Mouse (Mus musculus) liver, embryonic 15.5 days (tissue): Measurements from ENCODE around the gene Sdk2. TPM values are rescaled to one million over a fixed set of nuclear protein-coding genes. Genes with fewer than 3 reads are reported as not detected.

Experiments used
- ATAC-seq: fragments of 200-750 bp; cut with Nextera tagmentation; 2 replicates; pipeline ENCODE4 v1.8.0; 2017; ENCODE audit warnings: moderate number of reproducible peaks, mild to moderate bottlenecking, moderate library complexity; ENCODE audit not compliant: insufficient read depth
- H3K27ac ChIP-seq: fragments of 300-500 bp; sonication (generic); replicated peaks from 2 replicates; pipeline ENCODE4 v1.5.1; 2015; ENCODE audit warnings: mild to moderate bottlenecking, inconsistent platforms
- H3K27me3 ChIP-seq: fragments of 300-500 bp; sonication (generic); 2 replicates; pipeline ENCODE4 v1.6.1; 2015; ENCODE audit warnings: mild to moderate bottlenecking, inconsistent platforms
- H3K36me3 ChIP-seq: fragments of 300-500 bp; sonication (generic); replicated peaks from 2 replicates; pipeline ENCODE4 v1.6.1; 2015; ENCODE audit warnings: moderate library complexity, mild to moderate bottlenecking, inconsistent platforms
- H3K4me1 ChIP-seq: fragments of 300-500 bp; sonication (generic); replicated peaks from 2 replicates; pipeline ENCODE4 v1.6.1; 2015; ENCODE audit warnings: inconsistent platforms
- H3K4me2 ChIP-seq: fragments of 300-500 bp; sonication (generic); 2 replicates; pipeline ENCODE4 v1.6.1; 2015; ENCODE audit warnings: moderate library complexity, mild to moderate bottlenecking, inconsistent platforms
- H3K4me3 ChIP-seq: fragments of 300-500 bp; sonication (generic); replicated peaks from 2 replicates; pipeline ENCODE4 v1.5.1; 2015; ENCODE audit warnings: mild to moderate bottlenecking, inconsistent platforms
- H3K9ac ChIP-seq: fragments of 300-500 bp; sonication (generic); 2 replicates; pipeline ENCODE4 v1.6.1; 2015; ENCODE audit warnings: moderate library complexity, mild to moderate bottlenecking, inconsistent platforms
- H3K9me3 ChIP-seq: fragments of 300-500 bp; sonication (generic); replicated peaks from 2 replicates; pipeline ENCODE4 v1.6.1; 2016; ENCODE audit warnings: inconsistent platforms
- WGBS: fragments of 180-500 bp; shearing (Covaris S2); methylation state at CpG from one replicate; pipeline ENCODE4 v1.1.7; 2015; ENCODE audit warnings: mixed read lengths; ENCODE audit not compliant: insufficient replicate concordance; 5-methylcytosine and 5-hydroxymethylcytosine counted together
- polyA plus RNA-seq: library from polyadenylated mRNA; unstranded; fragments of >200 nt; fragmentation: Nextera tagmentation; extraction: Ambion mirVana; gene quantifications from 2 replicates; pipeline ENCODE4 v1.2.1, GENCODE M21; 2015

The Sdk2 gene
- polyA plus RNA-seq, 1 experiment from 2014 or later, result 0.20 TPM

DNA sequence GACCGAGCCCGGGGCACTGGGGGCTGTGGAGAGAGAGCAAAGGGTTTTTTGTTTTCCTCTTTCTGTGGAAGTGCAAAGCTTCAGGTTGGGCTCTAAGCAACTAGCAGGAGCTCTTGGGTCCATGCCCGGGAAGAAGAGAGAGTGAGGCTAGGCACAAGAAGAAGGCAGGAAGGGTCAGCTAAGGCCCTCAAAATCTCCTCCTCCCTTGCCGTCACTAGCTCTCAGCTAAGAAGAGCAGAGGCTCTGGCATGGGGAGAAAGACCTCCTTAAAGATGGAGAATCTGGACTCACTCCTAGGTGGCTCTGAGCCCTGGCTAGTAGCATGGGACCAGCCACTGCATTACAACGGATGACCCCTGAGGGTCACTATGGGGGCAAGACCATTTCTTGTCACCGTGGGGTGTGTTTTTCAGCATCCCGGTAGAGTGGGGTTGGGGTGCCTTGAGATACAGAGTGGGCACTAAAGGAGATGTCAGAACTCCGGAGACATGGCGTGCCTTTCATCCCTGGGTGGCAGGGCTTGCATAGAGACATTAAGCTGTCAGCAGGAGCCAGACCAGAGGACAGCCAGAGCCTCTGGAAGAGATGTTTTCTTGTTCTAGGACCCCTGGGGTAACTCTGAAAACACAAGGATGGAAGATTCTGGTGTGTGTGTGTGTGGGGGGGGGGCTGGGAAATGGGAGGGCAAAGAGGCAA lies 260.3 kb downstream of the Sdk2 start:
- no peak overlapping the region for H3K4me3 ChIP-seq
- H3K36me3 ChIP-seq, result no peaks in the 10 kb centered on the region
- peaks cover 29% of the 10 kb centered on the region for H3K4me1 ChIP-seq
- ATAC-seq, result no peak; the same call in 1 of the 2 replicates
- WGBS, result 39% methylated on average over 9 of the region's 9 CpGs
- no peak overlapping the region for H3K9ac ChIP-seq
- H3K9me3 ChIP-seq, result no peaks in the 10 kb centered on the region
- no peak overlapping the region; the same call in 1 of the 2 replicates for H3K27ac ChIP-seq
- peaks cover 67% of the 10 kb centered on the region for H3K27me3 ChIP-seq
- no peak overlapping the region for H3K4me2 ChIP-seq

DNA sequence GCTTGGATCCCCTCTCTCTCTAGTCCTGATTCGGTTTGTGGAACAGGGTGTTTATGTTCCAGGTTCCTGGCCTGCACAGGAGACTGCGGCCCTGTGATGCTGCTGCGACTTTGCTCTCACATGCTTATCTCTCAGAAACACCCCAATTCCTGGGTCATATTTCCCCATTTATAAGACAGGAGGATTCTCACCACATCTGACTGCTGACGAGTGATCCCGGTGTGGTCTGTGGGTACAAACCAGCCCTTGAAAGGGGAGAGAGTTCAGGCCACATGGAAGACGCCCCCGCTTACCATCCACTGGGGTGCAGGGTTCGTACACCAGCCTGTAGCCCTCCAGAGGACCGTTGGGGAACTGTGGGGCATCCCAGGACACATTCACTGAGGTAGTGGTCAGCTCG lies 260.9 kb downstream of the Sdk2 start:
- H3K4me1 ChIP-seq, result peaks cover 32% of the 10 kb centered on the region
- no peaks in the 10 kb centered on the region for H3K9me3 ChIP-seq
- WGBS, result 16% methylated on average over 10 of the region's 10 CpGs
- no peak for ATAC-seq
- H3K27me3 ChIP-seq, result peaks cover 72% of the 10 kb centered on the region
- no peak overlapping the region for H3K9ac ChIP-seq
- H3K36me3 ChIP-seq, result no peaks in the 10 kb centered on the region
- H3K4me2 ChIP-seq, result no peak overlapping the region
- H3K4me3 ChIP-seq, result no peak overlapping the region
- H3K27ac ChIP-seq, result no peak overlapping the region

DNA sequence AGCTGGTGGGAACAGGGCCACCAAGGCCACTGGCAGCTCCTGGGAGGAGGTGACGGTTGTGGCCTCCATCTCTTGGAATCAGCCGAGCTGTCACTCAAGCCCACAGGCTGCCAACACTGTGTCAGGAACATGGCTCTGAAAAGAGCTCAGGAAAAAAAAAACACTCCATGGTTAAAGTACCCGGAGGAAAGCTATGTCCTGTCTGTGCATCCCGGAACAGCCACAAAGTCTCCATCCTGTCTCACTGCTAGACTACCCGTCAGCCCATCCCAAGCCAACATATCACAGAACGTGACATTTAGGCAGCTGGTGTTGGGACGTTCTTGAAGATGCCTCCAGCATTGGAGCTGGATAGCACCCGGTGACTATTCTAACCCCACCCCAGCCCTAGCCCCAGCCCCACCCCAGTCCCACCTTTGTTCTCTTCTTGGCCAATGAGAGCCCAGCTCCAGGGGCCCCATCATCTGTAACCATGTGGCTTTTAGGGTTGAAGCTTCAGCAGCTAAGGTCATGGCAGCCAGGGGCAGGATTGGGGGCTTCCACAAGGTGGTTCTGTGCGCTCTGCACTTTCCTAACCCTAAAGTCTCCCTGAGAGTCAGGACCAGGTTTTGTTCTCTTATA lies 263.4 kb downstream of the Sdk2 start:
- H3K4me1 ChIP-seq, result peaks cover 55% of the 10 kb centered on the region
- H3K27me3 ChIP-seq, result peaks cover 66% of the 10 kb centered on the region
- 40% methylated on average over 9 of the region's 9 CpGs for WGBS
- no peak overlapping the region for H3K4me3 ChIP-seq
- H3K9ac ChIP-seq, result no peak overlapping the region; the same call in 1 of the 2 replicates
- no peaks in the 10 kb centered on the region for H3K9me3 ChIP-seq
- H3K36me3 ChIP-seq, result no peaks in the 10 kb centered on the region
- H3K27ac ChIP-seq, result no peak overlapping the region
- H3K4me2 ChIP-seq, result no peak overlapping the region
- ATAC-seq, result no peak

DNA sequence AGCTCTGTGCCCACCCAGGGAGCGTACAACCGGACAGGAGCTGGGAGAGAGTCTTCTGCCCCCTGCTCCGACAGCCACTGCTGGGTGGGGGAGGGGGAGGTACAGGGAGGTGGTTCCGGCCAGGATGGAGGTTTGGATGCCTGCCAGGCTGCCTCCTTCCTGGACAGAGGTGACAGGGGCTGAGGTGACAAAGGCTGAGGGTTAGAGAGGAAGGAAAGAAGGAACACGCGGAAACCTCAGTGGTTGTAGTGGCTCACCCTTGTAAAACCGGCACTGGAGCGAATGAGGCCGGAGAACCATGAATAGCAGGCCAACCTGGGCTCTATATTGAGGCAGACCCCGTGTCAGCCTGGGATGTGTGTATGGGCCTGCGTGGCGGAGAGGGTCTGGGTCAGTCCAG lies 264.4 kb downstream of the Sdk2 start:
- Histone ChIP-seq H3K27ac (no peak overlapping the region), H3K4me2 (no peak overlapping the region), H3K4me1 (peaks cover 65% of the 10 kb centered on the region), H3K9me3 (no peaks in the 10 kb centered on the region), H3K27me3 (peaks cover 59% of the 10 kb centered on the region), H3K36me3 (no peaks in the 10 kb centered on the region), H3K9ac (no peak overlapping the region), H3K4me3 (no peak overlapping the region)
- WGBS, result 16% methylated on average over 12 of the region's 12 CpGs
- no peak for ATAC-seq

DNA sequence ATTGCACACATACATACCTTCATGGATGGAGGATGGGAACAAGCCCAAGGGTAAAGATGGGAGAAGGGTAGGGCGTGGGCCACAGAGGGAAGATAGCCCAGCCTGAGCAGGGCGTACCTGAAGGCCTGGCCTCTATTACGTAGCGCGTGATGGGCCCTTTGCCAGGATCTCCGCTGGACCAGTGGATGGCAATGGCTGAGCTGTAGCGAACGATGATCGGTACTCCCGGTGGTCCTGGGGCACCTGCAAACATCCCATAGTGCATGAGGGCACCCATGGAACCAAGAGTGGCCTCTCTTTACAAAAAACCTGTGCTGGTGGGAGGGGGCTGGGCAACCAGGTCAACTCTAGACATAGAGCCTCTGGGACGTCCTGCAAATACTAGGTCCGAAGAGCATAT lies 266.8 kb downstream of the Sdk2 start:
- no peaks in the 10 kb centered on the region for H3K9me3 ChIP-seq
- H3K4me1 ChIP-seq, result peaks cover 65% of the 10 kb centered on the region
- 83% methylated on average over 12 of the region's 12 CpGs for WGBS
- peaks cover 36% of the 10 kb centered on the region for H3K27me3 ChIP-seq
- ATAC-seq, result no peak
- no peaks in the 10 kb centered on the region for H3K36me3 ChIP-seq
- no peak overlapping the region for H3K27ac ChIP-seq
- H3K4me2 ChIP-seq, result no peak overlapping the region
- H3K9ac ChIP-seq, result no peak overlapping the region
- H3K4me3 ChIP-seq, result no peak overlapping the region

DNA sequence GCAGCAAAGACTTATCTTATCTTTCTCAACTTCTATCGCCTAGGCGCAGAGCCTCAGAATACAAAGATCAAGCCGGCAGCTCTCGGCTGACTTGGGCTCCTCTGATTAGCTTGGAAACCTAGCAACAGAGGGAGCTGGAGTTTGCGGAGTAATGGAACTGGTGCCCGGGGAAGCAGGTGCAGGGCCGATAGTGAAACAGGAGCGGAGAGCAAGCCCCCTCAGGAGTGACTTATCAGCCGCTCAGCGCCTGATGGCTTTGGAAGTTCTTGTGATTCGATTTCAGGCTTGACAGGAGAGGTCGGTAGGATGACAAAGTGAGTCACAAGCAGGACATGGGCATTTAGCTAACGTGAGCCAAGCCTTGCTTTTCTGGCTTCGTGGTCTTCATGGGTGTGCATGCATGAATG lies 267.8 kb downstream of the Sdk2 start:
- peaks cover 33% of the 10 kb centered on the region for H3K27me3 ChIP-seq
- peak overlapping the region; percentile 48 for H3K4me2 ChIP-seq
- WGBS, result 38% methylated on average over 14 of the region's 14 CpGs
- H3K9ac ChIP-seq, result no peak overlapping the region
- peaks cover 65% of the 10 kb centered on the region for H3K4me1 ChIP-seq
- ATAC-seq, result peak; percentile 86
- H3K27ac ChIP-seq, result no peak overlapping the region; the same call in 1 of the 2 replicates
- H3K9me3 ChIP-seq, result no peaks in the 10 kb centered on the region
- no peaks in the 10 kb centered on the region for H3K36me3 ChIP-seq
- H3K4me3 ChIP-seq, result no peak overlapping the region

DNA sequence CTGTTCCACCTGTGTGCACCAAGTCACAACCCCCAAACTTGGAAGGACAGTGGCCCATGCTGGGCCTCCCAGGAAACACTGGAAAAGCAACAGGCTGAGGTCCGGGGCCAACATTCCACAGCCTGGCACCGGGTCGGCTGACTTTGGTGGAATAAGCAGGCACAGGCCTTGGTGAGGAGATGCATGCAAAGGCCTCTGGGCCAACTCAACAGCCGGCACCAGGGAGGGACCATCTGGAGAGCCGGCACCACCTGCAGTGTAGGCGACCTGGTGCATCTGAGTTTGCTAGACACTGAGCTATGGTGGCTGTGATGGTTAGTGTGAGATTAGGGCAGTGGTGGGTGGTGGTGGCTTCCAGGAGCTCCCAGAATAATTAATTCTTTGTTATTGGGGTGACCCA lies 268.8 kb downstream of the Sdk2 start:
- WGBS, result 62% methylated on average over 6 of the region's 6 CpGs
- no peak overlapping the region for H3K4me2 ChIP-seq
- H3K9ac ChIP-seq, result no peak overlapping the region
- peaks cover 26% of the 10 kb centered on the region for H3K27me3 ChIP-seq
- no peak for ATAC-seq
- H3K4me1 ChIP-seq, result peaks cover 59% of the 10 kb centered on the region
- H3K27ac ChIP-seq, result no peak overlapping the region
- H3K4me3 ChIP-seq, result no peak overlapping the region
- no peaks in the 10 kb centered on the region for H3K9me3 ChIP-seq
- H3K36me3 ChIP-seq, result no peaks in the 10 kb centered on the region

DNA sequence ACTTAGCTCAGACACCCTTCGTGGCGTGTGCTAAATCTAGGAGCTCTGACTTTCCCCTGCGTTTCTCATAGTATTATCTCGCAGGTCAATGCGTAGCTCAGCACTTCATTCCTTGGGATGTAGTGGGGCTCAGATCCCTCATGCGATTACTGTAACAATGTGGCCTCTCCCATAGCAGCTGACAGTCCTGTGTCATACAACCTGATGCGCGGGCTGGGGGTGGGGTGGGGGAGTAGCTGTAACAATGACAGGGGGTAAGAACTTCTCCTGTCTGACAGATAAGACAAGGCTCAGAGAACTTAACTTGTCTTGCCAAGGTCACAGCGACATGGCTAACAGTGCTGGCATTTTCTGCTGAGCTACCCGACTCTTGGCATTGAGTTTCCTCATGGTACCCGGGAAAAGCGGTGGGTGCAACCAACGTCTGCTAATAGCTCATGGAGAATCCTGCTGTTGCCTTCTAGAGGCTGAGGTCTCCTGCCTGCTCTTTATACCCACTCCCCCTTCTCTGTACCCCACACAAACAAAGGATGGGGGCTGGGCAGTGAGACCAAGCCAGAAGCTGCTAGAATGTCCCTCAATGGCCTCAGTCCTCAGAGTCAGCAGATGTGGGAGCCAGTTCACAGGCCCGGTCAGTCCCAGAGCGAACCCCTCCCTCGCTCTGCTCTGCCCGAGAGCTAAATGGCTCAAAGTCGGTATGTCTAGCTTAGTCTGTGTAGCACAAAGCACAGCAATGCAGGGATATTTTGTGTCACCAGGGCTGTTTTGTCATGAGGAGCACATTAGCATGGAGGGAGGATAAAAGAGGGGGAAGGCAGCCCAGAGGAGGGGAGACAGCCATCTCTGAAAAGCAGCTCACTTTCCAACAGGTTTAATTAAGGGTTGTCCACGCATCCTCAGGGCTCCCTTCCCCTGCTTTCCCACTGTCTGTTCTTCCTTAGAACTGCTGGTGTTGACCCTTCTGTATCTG lies 269.5 kb downstream of the Sdk2 start:
- Histone ChIP-seq H3K4me1 (peaks cover 52% of the 10 kb centered on the region), H3K4me3 (no peak overlapping the region), H3K9me3 (no peaks in the 10 kb centered on the region), H3K36me3 (no peaks in the 10 kb centered on the region), H3K27ac (no peak overlapping the region), H3K4me2 (no peak overlapping the region), H3K27me3 (peaks cover 19% of the 10 kb centered on the region), H3K9ac (no peak overlapping the region)
- no peak for ATAC-seq
- WGBS, result 62% methylated on average over 19 of the region's 19 CpGs

DNA sequence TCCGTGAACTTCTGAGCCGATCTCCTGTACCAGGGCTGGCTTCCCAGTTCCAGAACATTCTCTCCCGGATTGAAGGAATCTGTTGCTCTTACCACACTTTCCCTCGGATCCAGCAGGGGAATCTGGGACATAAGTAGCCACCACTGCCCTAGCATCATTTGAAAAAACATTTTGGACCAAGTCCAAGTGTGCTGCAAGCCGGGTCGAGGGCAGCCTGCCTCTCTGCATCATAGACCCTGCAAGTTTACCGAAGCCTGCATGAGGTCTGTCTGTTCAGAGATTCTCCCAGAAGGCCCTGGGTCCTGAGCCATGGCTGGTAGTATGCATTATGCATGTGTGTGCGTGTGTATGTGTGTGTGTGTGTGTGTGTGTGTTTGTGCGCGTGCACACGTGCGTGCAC lies 271.0 kb downstream of the Sdk2 start:
- H3K4me2 ChIP-seq, result no peak overlapping the region
- WGBS, result 78% methylated on average over 12 of the region's 12 CpGs
- no peak overlapping the region for H3K4me3 ChIP-seq
- H3K36me3 ChIP-seq, result no peaks in the 10 kb centered on the region
- no peaks in the 10 kb centered on the region for H3K9me3 ChIP-seq
- H3K9ac ChIP-seq, result no peak overlapping the region
- H3K27me3 ChIP-seq, result peaks cover 6% of the 10 kb centered on the region
- no peak overlapping the region for H3K27ac ChIP-seq
- peaks cover 43% of the 10 kb centered on the region for H3K4me1 ChIP-seq
- ATAC-seq, result no peak

DNA sequence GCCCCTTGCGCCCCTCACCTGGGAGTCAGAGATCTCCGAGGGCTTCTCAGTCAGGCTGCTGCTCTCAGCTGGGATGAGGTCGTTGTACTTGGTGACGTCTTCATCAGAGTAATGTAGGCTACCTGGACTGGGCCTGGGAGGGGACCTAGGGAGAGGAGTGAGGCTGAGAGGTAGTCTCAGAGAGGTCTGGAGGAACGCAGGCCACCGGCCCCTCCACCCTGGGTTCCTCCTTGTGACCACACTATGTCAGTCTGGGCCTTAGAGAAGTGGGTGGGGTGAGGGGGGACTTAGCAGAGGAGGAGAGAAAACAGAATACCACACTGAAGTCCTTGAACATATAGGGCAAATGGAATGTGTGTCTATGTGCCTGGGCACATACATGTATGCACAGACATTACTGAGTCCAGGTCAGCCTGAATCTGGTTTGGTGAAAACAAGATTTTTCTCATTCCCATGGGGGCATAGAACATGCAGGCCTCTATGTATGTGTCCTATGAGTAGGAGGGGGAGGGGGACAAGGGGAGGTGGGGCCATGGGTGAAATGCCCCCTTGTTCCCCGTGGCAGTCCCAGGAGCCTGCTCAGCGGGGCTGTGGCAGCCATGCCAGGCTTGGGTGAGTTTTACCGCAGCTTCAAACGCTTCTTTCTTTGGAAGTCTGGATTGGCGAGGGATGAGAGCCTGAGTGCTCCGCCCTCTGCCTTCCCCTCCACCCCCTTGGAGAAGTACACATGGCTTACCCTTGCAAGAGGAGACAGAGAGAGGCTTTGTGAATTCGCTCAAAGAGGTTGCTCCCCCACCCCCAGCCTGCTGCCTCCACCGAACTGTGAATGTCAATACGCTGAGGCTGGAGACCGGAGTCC lies 275.3 kb downstream of the Sdk2 start:
- H3K9ac ChIP-seq, result no peak overlapping the region
- H3K4me3 ChIP-seq, result no peak overlapping the region
- H3K27ac ChIP-seq, result no peak overlapping the region
- 64% methylated on average over 16 of the region's 16 CpGs for WGBS
- peaks cover 3% of the 10 kb centered on the region; the same call in 1 of the 2 replicates for H3K27me3 ChIP-seq
- ATAC-seq, result no peak
- H3K9me3 ChIP-seq, result no peaks in the 10 kb centered on the region
- no peaks in the 10 kb centered on the region for H3K36me3 ChIP-seq
- H3K4me1 ChIP-seq, result peaks cover 28% of the 10 kb centered on the region
- no peak overlapping the region for H3K4me2 ChIP-seq
